Comparison of ENCODE assay signal across 9 mouse cellular contexts in genomic region chr15:79322281-79322990, GRCm38 (mm10). TPM values are rescaled to one million over a fixed set of nuclear protein-coding genes. Genes with fewer than 3 reads are reported as not detected.
DNase-seq lines count a peak whose midpoint lies in the region; ATAC-seq and TF ChIP-seq lines count a peak whose summit lies in the region.
"Had no signal": no experiment of that assay in that cellular context is flagged by ENCODE, and none has a peak within 500 bp of the region (broad histone marks: within the 10 kb centered on the region; RNA-seq: fewer than 3 reads in every experiment).

No protein-coding gene starts in this region.

- peak overlapping the region; percentile 86 for H3K27ac ChIP-seq in heart, postnatal 0 days (ENCODE audit: low read depth)
- H3K27ac ChIP-seq in intestine, embryonic 15.5 days: peak overlapping the region; percentile 76
- peak overlapping the region; percentile 82 for H3K27ac ChIP-seq in stomach, embryonic 15.5 days
- H3K27ac ChIP-seq in hindbrain, postnatal 0 days: no peak overlapping the region

- 0 out of 2 replicates have a peak overlapping the region, but pooled peaks have one; percentile 2 for H3K9ac ChIP-seq in heart, postnatal 0 days (replicated peaks; ENCODE audit: low read depth, low read length)
- H3K9ac ChIP-seq in intestine, embryonic 15.5 days: no peak overlapping the region
- no peak overlapping the region for H3K9ac ChIP-seq in stomach, embryonic 15.5 days
- H3K9ac ChIP-seq in hindbrain, postnatal 0 days (replicated peaks; ENCODE audit: low read length): no peak overlapping the region
- H3K9ac ChIP-seq: forebrain, postnatal 0 days had no signal

- no peak for TF ChIP-seq EP300 in heart, postnatal 0 days (IDR thresholded peaks at IDR 0.05; ENCODE audit: low read depth)

- DNase-seq in heart, postnatal 0 days (ENCODE audit: low spot score): no peak
- no peak for DNase-seq in heart, adult 11 months
- DNase-seq in G1E (ENCODE audit: low spot score): no peak
- no peak for DNase-seq in cerebellum, postnatal 25 days
- no peak for DNase-seq in cerebellum, postnatal 14 days
- no peak for DNase-seq in hindbrain, postnatal 0 days (ENCODE audit: low spot score)
- DNase-seq: forebrain, postnatal 0 days had no signal

- no peaks in the 10 kb centered on the region for H3K9me3 ChIP-seq in heart, postnatal 0 days (replicated peaks; ENCODE audit: control insufficient read depth, low read length)
- no peaks in the 10 kb centered on the region for H3K9me3 ChIP-seq in G1E (replicated peaks)
- no peaks in the 10 kb centered on the region for H3K9me3 ChIP-seq in intestine, embryonic 15.5 days
- no peaks in the 10 kb centered on the region for H3K9me3 ChIP-seq in stomach, embryonic 15.5 days
- H3K9me3 ChIP-seq in hindbrain, postnatal 0 days (ENCODE audit: low read length): no peaks in the 10 kb centered on the region

- 43% methylated on average over 11 of the region's 11 CpGs for WGBS in heart, postnatal 0 days
- WGBS in intestine, embryonic 15.5 days: 52% methylated on average over 11 of the region's 11 CpGs
- WGBS in stomach, embryonic 15.5 days: 51% methylated on average over 11 of the region's 11 CpGs
- WGBS in hindbrain, postnatal 0 days: 75% methylated on average over 11 of the region's 11 CpGs

- no peak overlapping the region; the same call in 1 of the 2 replicates for H3K4me2 ChIP-seq in heart, postnatal 0 days (ENCODE audit: low read depth, low read length)
- H3K4me2 ChIP-seq in intestine, embryonic 15.5 days (replicated peaks): no peak overlapping the region; the same call in 1 of the 2 replicates
- H3K4me2 ChIP-seq in stomach, embryonic 15.5 days: no peak overlapping the region
- H3K4me2 ChIP-seq in hindbrain, postnatal 0 days (ENCODE audit: low read depth, low read length): no peak overlapping the region

- ATAC-seq in heart, postnatal 0 days (ENCODE audit: insufficient read depth, low read depth): 0 out of 2 replicates have a peak, but pooled peaks have one; percentile 18
- ATAC-seq in G1E (ENCODE audit: extremely low read depth, insufficient number of reproducible peaks, low FRiP score, poor library complexity, severe bottlenecking): no peak
- peak; percentile 52 for ATAC-seq in intestine, embryonic 15.5 days
- ATAC-seq in stomach, embryonic 15.5 days (ENCODE audit: insufficient read depth, low FRiP score, low read depth): 0 out of 2 replicates have a peak, but pooled peaks have one; percentile 16
- ATAC-seq in hindbrain, postnatal 0 days: no peak
- ATAC-seq: forebrain, postnatal 0 days had no signal

- no peaks in the 10 kb centered on the region for H3K36me3 ChIP-seq in heart, postnatal 0 days (replicated peaks; ENCODE audit: control insufficient read depth, insufficient read depth, low read length)
- peaks cover 61% of the 10 kb centered on the region for H3K36me3 ChIP-seq in G1E (replicated peaks)
- H3K36me3 ChIP-seq in intestine, embryonic 15.5 days: no peaks in the 10 kb centered on the region
- no peaks in the 10 kb centered on the region for H3K36me3 ChIP-seq in stomach, embryonic 15.5 days
- no peaks in the 10 kb centered on the region for H3K36me3 ChIP-seq in hindbrain, postnatal 0 days (ENCODE audit: insufficient read depth, low read length)

- H3K4me1 ChIP-seq in heart, postnatal 0 days (ENCODE audit: control insufficient read depth, insufficient read depth): peaks cover 53% of the 10 kb centered on the region
- peaks cover 73% of the 10 kb centered on the region for H3K4me1 ChIP-seq in G1E (ENCODE audit: insufficient read depth, low read depth, low read length)
- H3K4me1 ChIP-seq in intestine, embryonic 15.5 days (replicated peaks): peaks cover 40% of the 10 kb centered on the region
- peaks cover 43% of the 10 kb centered on the region for H3K4me1 ChIP-seq in stomach, embryonic 15.5 days
- peaks cover 17% of the 10 kb centered on the region for H3K4me1 ChIP-seq in hindbrain, postnatal 0 days (ENCODE audit: insufficient read depth, low read length)

- H3K27me3 ChIP-seq in heart, postnatal 0 days (ENCODE audit: control insufficient read depth, insufficient read depth, low read length): no peaks in the 10 kb centered on the region
- H3K27me3 ChIP-seq in G1E (ENCODE audit: insufficient read depth, low read length): no peaks in the 10 kb centered on the region
- H3K27me3 ChIP-seq in intestine, embryonic 15.5 days (replicated peaks): no peaks in the 10 kb centered on the region
- H3K27me3 ChIP-seq in stomach, embryonic 15.5 days (replicated peaks): no peaks in the 10 kb centered on the region
- no peaks in the 10 kb centered on the region for H3K27me3 ChIP-seq in hindbrain, postnatal 0 days (ENCODE audit: insufficient read depth, low read length)

- no peak for TF ChIP-seq CTCF in heart, postnatal 0 days (IDR thresholded peaks at IDR 0.05; ENCODE audit: low read depth)
- TF ChIP-seq CTCF in G1E (IDR thresholded peaks at IDR 0.05; ENCODE audit: low read depth, low read length): no peak
- TF ChIP-seq CTCF in hindbrain, postnatal 0 days (IDR thresholded peaks at IDR 0.05; ENCODE audit: low read depth): no peak

- H3K4me3 ChIP-seq in heart, postnatal 0 days (ENCODE audit: low read depth, low read length): no peak overlapping the region
- H3K4me3 ChIP-seq in G1E (ENCODE audit: low read depth, low read length): peak overlapping the region; percentile 65; the same call in 1 of the 2 replicates
- H3K4me3 ChIP-seq in intestine, embryonic 15.5 days (replicated peaks): no peak overlapping the region
- no peak overlapping the region for H3K4me3 ChIP-seq in stomach, embryonic 15.5 days (replicated peaks)
- H3K4me3 ChIP-seq in hindbrain, postnatal 0 days (ENCODE audit: low read length): no peak overlapping the region

RNA-seq across cellular contexts. Expression of gene Pla2g6, which starts 5.8 kb away (rescaled TPM):
- total RNA-seq in heart, postnatal 0 days (2014; rRNA removed; ENCODE audit: low replicate concordance): 14.1 and 20.3 TPM in 2 replicates
- polyA plus RNA-seq in heart, postnatal 0 days (2015; fragmentation: Nextera tagmentation; extraction: Ambion mirVana): 7.1 and 7.9 TPM in 2 replicates
- total RNA-seq in G1E (2014; fragmentation: Nextera tagmentation): 22.1 and 24.5 TPM in 2 replicates
- total RNA-seq in G1E (2017): 6.5 and 7.0 TPM in 2 replicates
- 25.1 and 26.4 TPM in 2 replicates for polyA plus RNA-seq in G1E (2012)
- polyA plus RNA-seq in intestine, embryonic 15.5 days (2015; fragmentation: Nextera tagmentation; extraction: Ambion mirVana): 20.2 and 21.6 TPM in 2 replicates
- polyA plus RNA-seq in stomach, embryonic 15.5 days (2015; fragmentation: Nextera tagmentation; extraction: Ambion mirVana): 16.6 and 18.9 TPM in 2 replicates
- total RNA-seq in hindbrain, postnatal 0 days (2014; rRNA removed): 24.3 and 28.8 TPM in 2 replicates
- 15.2 and 15.7 TPM in 2 replicates for polyA plus RNA-seq in hindbrain, postnatal 0 days (2015; fragmentation: Nextera tagmentation; extraction: Ambion mirVana)

RNA-seq across cellular contexts. Expression of gene Maff, which starts 24.0 kb away (rescaled TPM):
- total RNA-seq in heart, postnatal 0 days (2014; rRNA removed; ENCODE audit: low replicate concordance): 12.9 and 19.4 TPM in 2 replicates
- polyA plus RNA-seq in heart, postnatal 0 days (2015; fragmentation: Nextera tagmentation; extraction: Ambion mirVana): 1.8 and 2.9 TPM in 2 replicates
- total RNA-seq in G1E (2014; fragmentation: Nextera tagmentation) (10.1 and 10.2 TPM in 2 replicates), G1E (2017) (11.7 and 14.8 TPM in 2 replicates)
- polyA plus RNA-seq in G1E (2012): 8.4 and 8.6 TPM in 2 replicates
- 5.8 and 7.9 TPM in 2 replicates for polyA plus RNA-seq in intestine, embryonic 15.5 days (2015; fragmentation: Nextera tagmentation; extraction: Ambion mirVana)
- polyA plus RNA-seq in stomach, embryonic 15.5 days (2015; fragmentation: Nextera tagmentation; extraction: Ambion mirVana): 5.2 and 6.6 TPM in 2 replicates
- total RNA-seq in hindbrain, postnatal 0 days (2014; rRNA removed): 4.0 and 5.4 TPM in 2 replicates
- polyA plus RNA-seq in hindbrain, postnatal 0 days (2015; fragmentation: Nextera tagmentation; extraction: Ambion mirVana): 1.7 and 2.0 TPM in 2 replicates

RNA-seq across cellular contexts. Expression of gene Baiap2l2, which starts 37.1 kb away (rescaled TPM):
- total RNA-seq in heart, postnatal 0 days (2014; rRNA removed; ENCODE audit: low replicate concordance): 0.23 and 0.27 TPM in 2 replicates
- polyA plus RNA-seq in heart, postnatal 0 days (2015; fragmentation: Nextera tagmentation; extraction: Ambion mirVana): 2.2 and 4.5 TPM in 2 replicates
- not detected in 2 replicates for total RNA-seq in G1E (2014; fragmentation: Nextera tagmentation)
- 0.06 TPM in 1 of 2 replicates, not detected in the other for total RNA-seq in G1E (2017)
- polyA plus RNA-seq in G1E (2012): not detected in 2 replicates
- polyA plus RNA-seq in intestine, embryonic 15.5 days (2015; fragmentation: Nextera tagmentation; extraction: Ambion mirVana): 12.3 and 14.7 TPM in 2 replicates
- polyA plus RNA-seq in stomach, embryonic 15.5 days (2015; fragmentation: Nextera tagmentation; extraction: Ambion mirVana): 8.4 and 9.1 TPM in 2 replicates
- 1.7 and 2.3 TPM in 2 replicates for total RNA-seq in hindbrain, postnatal 0 days (2014; rRNA removed)
- 6.5 and 6.8 TPM in 2 replicates for polyA plus RNA-seq in hindbrain, postnatal 0 days (2015; fragmentation: Nextera tagmentation; extraction: Ambion mirVana)

Comparison
In these comparisons a context has a peak if more than half of its experiments do, and no peak if none do; other contexts are left out.
1. ATAC-seq: peak in heart, postnatal 0 days (single experiment), intestine, embryonic 15.5 days (single experiment) and stomach, embryonic 15.5 days (single experiment); none in G1E (single experiment) and hindbrain, postnatal 0 days (single experiment).